Mouse (Mus musculus) myocyte (in vitro differentiated cells): Measurements from ENCODE around the gene Tbl2. TPM values are rescaled to one million over a fixed set of nuclear protein-coding genes. Genes with fewer than 3 reads are reported as not detected.

Source experiments
- H3K27me3 ChIP-seq: one replicate; pipeline ENCODE4 v1.6.1; 2011; ENCODE audit not compliant: control insufficient read depth, insufficient read depth, insufficient read length
- H3K36me3 ChIP-seq: one replicate; pipeline ENCODE4 v1.6.1; 2011; ENCODE audit not compliant: control insufficient read depth, insufficient read depth
- H3K4me2 ChIP-seq: one replicate; pipeline ENCODE4 v1.6.1; 2011; ENCODE audit warnings: low read depth, control low read depth
- H3K4me3 ChIP-seq: one replicate; pipeline ENCODE4 v1.5.1; 2011; ENCODE audit warnings: mild to moderate bottlenecking, control low read depth, moderate library complexity
- H3K79me2 ChIP-seq: one replicate; pipeline ENCODE4 v1.6.1; 2011; ENCODE audit not compliant: control insufficient read depth, insufficient read depth
- H3ac ChIP-seq: one replicate; pipeline ENCODE4 v1.6.1; 2011; ENCODE audit not compliant: control insufficient read depth, insufficient read length
- CEBPB ChIP-seq: IDR thresholded peaks from 2 replicates; pipeline ENCODE4 v1.6.1; 2011; ENCODE audit warnings: mild to moderate bottlenecking, moderate library complexity; ENCODE audit not compliant: poor library complexity, insufficient read depth, severe bottlenecking
- E2F4 ChIP-seq: IDR thresholded peaks from one replicate; pipeline ENCODE4 v1.6.1; 2011; ENCODE audit warnings: mild to moderate bottlenecking, control low read depth, moderate library complexity; ENCODE audit not compliant: insufficient read depth
- MAX ChIP-seq: IDR thresholded peaks from one replicate; pipeline ENCODE4 v1.6.1; 2011; ENCODE audit warnings: low read depth, mild to moderate bottlenecking, control low read depth
- MYOD1 ChIP-seq, 3 experiments: IDR thresholded peaks; one replicate each; pipeline ENCODE4 v1.6.1; 2011; ENCODE audit warnings: control low read depth in 2 of 3, low read depth in 2 of 3, mild to moderate bottlenecking in 2 of 3, moderate library complexity in 1 of 3; ENCODE audit not compliant: insufficient read length in 2 of 3, control insufficient read depth in 1 of 3
- MYOG ChIP-seq, 3 experiments: IDR thresholded peaks; one replicate each; pipeline ENCODE4 v1.6.1; 2011; ENCODE audit warnings: control low read depth in 2 of 3, low read depth in 2 of 3, mild to moderate bottlenecking in 2 of 3; ENCODE audit not compliant: insufficient read length in 2 of 3, control insufficient read depth in 1 of 3, insufficient read depth in 1 of 3
- POLR2A ChIP-seq: IDR thresholded peaks from one replicate; pipeline ENCODE4 v1.6.1; 2011; ENCODE audit warnings: low read depth, mild to moderate bottlenecking, control low read depth, moderate library complexity; ENCODE audit not compliant: insufficient read length
- POLR2AphosphoS2 ChIP-seq: IDR thresholded peaks from one replicate; pipeline ENCODE4 v1.6.1; 2011; ENCODE audit warnings: low read depth, control low read depth; ENCODE audit not compliant: insufficient read length
- REST ChIP-seq: IDR thresholded peaks from one replicate; pipeline ENCODE4 v1.6.1; 2011; ENCODE audit warnings: mild to moderate bottlenecking, control low read depth, moderate library complexity; ENCODE audit not compliant: insufficient read depth, insufficient read length
- SRF ChIP-seq: IDR thresholded peaks from one replicate; pipeline ENCODE4 v1.6.1; 2011; ENCODE audit warnings: low read depth; ENCODE audit not compliant: control insufficient read depth, insufficient read length
- TCF12 ChIP-seq: IDR thresholded peaks from one replicate; pipeline ENCODE4 v1.6.1; 2011; ENCODE audit warnings: mild to moderate bottlenecking, control low read depth; ENCODE audit not compliant: poor library complexity, insufficient read depth, severe bottlenecking
- TCF3 ChIP-seq: IDR thresholded peaks from one replicate; pipeline ENCODE4 v1.6.1; 2011; ENCODE audit warnings: low read depth, control low read depth; ENCODE audit not compliant: insufficient read length
- USF1 ChIP-seq: IDR thresholded peaks from one replicate; pipeline ENCODE4 v1.6.1; 2011; ENCODE audit warnings: low read depth, mild to moderate bottlenecking, control low read depth, moderate library complexity
- polyA plus RNA-seq: library from polyadenylated mRNA; unstranded; fragments of >200 nt; fragmentation: generic; extraction: Trizol; gene quantifications from one replicate; pipeline ENCODE4 v1.2.1, GENCODE M21; 2012; ENCODE audit warnings: missing spikeins

The Tbl2 gene
- polyA plus RNA-seq, 1 experiment, result 17.1 TPM

- no peak for TF ChIP-seq SRF
- TF ChIP-seq TCF3, result no peak
- no peak for TF ChIP-seq E2F4
- TF ChIP-seq USF1, result no peak
- TF ChIP-seq MYOG (IDR thresholded peaks at IDR 0.05; ENCODE audit: control insufficient read depth in 1 of 3, insufficient read depth in 1 of 3, insufficient read length in 2 of 3, low read depth in 2 of 3), result no peak
- TF ChIP-seq MAX, result no peak
- no peak for TF ChIP-seq CEBPB
- TF ChIP-seq POLR2A, result no peak
- no peak for TF ChIP-seq POLR2AphosphoS2
- TF ChIP-seq REST, result no peak
- no peak for TF ChIP-seq MYOD1 (IDR thresholded peaks at IDR 0.05; ENCODE audit: control insufficient read depth in 1 of 3, insufficient read length in 2 of 3, low read depth in 2 of 3)
- no peak for TF ChIP-seq TCF12
- H3K4me2 ChIP-seq, result no peak overlapping the region
These were observed 34.2 kb upstream of the Tbl2 start for GRCm38 (mm10) chr5:135115241-135115640.

DNA sequence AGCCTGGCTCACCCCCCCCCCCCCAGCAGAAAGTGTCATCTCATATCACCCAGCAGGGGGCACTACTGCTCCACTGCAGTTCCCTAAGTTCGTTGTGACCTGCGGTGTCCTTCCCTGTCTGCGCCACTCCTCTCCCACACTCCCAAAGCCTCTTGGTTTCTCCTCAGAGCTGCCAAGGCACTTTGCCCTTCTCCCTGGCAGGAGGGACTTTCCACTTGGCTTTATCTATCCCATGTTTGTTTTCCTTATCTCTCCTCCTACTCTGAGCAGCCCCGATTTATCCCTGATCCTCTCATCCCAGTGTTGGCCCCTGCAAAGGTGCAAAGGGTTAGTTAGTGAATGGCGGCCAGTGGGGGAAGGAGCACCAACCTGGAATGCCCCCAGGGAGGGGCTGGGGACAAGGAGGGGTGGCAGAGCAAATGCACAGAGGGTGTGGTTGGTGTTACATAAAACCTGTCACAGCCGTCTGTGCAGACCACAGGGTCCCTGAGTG lies 30.8 kb upstream of the Tbl2 start:
- H3K36me3 ChIP-seq, result no peaks in the 10 kb centered on the region
- H3ac ChIP-seq, result no peak overlapping the region
- H3K4me2 ChIP-seq, result peak overlapping the region; percentile 59
- H3K4me3 ChIP-seq, result no peak overlapping the region
- no peaks in the 10 kb centered on the region for H3K79me2 ChIP-seq
- TF ChIP-seq REST, result no peak
- no peak for TF ChIP-seq CEBPB
- TF ChIP-seq USF1, result no peak
- TF ChIP-seq TCF12, result no peak
- TF ChIP-seq POLR2AphosphoS2, result no peak
- H3K27me3 ChIP-seq, result peaks cover 18% of the 10 kb centered on the region

More at GRCm38 (mm10) chr5:135115241-135115640, 34.2 kb upstream of the Tbl2 start:
- Histone ChIP-seq H3ac (no peak overlapping the region), H3K27me3 (peaks cover 14% of the 10 kb centered on the region), H3K79me2 (no peaks in the 10 kb centered on the region), H3K36me3 (no peaks in the 10 kb centered on the region), H3K4me3 (no peak overlapping the region)

DNA sequence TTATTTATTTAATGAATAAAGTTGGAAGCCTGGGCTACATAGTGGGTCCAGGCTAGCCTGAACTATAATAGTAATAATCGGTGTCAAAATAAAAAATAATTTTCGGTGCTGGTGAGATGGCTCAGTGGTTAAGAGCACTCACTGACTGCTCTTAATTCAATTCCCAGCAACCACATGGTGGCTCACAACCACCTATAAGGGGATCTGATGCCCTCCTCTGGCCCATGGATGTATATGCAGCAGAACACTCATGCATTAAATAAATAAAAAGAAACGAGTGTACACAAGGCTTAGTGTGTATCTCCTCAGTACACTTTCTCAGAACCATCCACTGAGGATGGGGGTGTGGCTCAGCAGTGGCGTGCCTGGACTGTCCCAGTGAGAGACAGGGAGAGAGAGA lies 28.7 kb upstream of the Tbl2 start:
- Histone ChIP-seq H3K4me2 (no peak overlapping the region), H3K79me2 (no peaks in the 10 kb centered on the region), H3ac (no peak overlapping the region), H3K4me3 (no peak overlapping the region), H3K27me3 (peaks cover 37% of the 10 kb centered on the region), H3K36me3 (no peaks in the 10 kb centered on the region)
- TF ChIP-seq REST (no peak), MYOG (IDR thresholded peaks at IDR 0.05; ENCODE audit: control insufficient read depth in 1 of 3, insufficient read depth in 1 of 3, insufficient read length in 2 of 3, low read depth in 2 of 3) (no peak), TCF3 (no peak), POLR2AphosphoS2 (no peak), USF1 (no peak)

DNA sequence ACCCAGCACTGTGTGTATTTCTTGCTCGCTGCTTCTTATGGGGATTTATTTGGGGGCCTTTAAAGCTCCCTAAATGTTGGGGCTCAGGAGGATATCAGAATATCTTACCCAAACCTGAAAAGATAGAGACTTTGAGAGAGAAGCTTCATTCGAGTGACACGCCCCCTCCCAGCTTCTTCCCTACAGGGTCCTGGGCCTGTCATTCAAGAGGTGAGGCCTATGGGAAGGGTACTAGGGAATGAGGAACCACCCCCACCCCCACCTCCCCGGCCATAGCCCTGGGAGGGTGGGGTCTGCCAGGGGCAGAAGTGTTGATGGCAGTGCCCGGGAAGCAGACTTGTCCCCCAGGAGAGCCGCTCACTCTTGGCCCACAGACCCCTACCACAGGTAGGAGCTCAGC lies 23.3 kb upstream of the Tbl2 start:
- Histone ChIP-seq H3K79me2 (no peaks in the 10 kb centered on the region), H3K4me2 (no peak overlapping the region), H3ac (no peak overlapping the region), H3K27me3 (peaks cover 55% of the 10 kb centered on the region), H3K4me3 (no peak overlapping the region), H3K36me3 (no peaks in the 10 kb centered on the region)
- TF ChIP-seq CEBPB (no peak), POLR2AphosphoS2 (no peak), TCF3 (no peak), SRF (no peak), USF1 (no peak), MYOD1 (IDR thresholded peaks at IDR 0.05; ENCODE audit: control insufficient read depth in 1 of 3, insufficient read length in 2 of 3, low read depth in 2 of 3) (no peak), POLR2A (no peak), E2F4 (no peak), MAX (no peak), TCF12 (no peak)

GRCm38 (mm10) chr5:135127669-135128068 lies 21.8 kb upstream of the Tbl2 start:
- no peak overlapping the region for H3K4me3 ChIP-seq
- H3K36me3 ChIP-seq, result no peaks in the 10 kb centered on the region
- H3ac ChIP-seq, result no peak overlapping the region
- no peaks in the 10 kb centered on the region for H3K79me2 ChIP-seq
- no peak for TF ChIP-seq REST
- TF ChIP-seq MAX, result no peak
- no peak for TF ChIP-seq POLR2A
- no peak for TF ChIP-seq SRF
- H3K4me2 ChIP-seq, result no peak overlapping the region
- H3K27me3 ChIP-seq, result peaks cover 52% of the 10 kb centered on the region

GRCm38 (mm10) chr5:135129747-135130146 lies 19.7 kb upstream of the Tbl2 start:
- H3K4me2 ChIP-seq, result no peak overlapping the region
- peaks cover 56% of the 10 kb centered on the region for H3K27me3 ChIP-seq
- no peak overlapping the region for H3ac ChIP-seq
- no peaks in the 10 kb centered on the region for H3K79me2 ChIP-seq
- TF ChIP-seq E2F4 (no peak), SRF (no peak), POLR2AphosphoS2 (no peak), MYOD1 (IDR thresholded peaks at IDR 0.05; ENCODE audit: control insufficient read depth in 1 of 3, insufficient read length in 2 of 3, low read depth in 2 of 3) (no peak), TCF12 (no peak), MAX (no peak), POLR2A (no peak), REST (no peak)
- H3K36me3 ChIP-seq, result no peaks in the 10 kb centered on the region
- H3K4me3 ChIP-seq, result no peak overlapping the region
